Mouse (Mus musculus): ENCODE results near the gene Shtn1.

Shtn1 gene

DNA sequence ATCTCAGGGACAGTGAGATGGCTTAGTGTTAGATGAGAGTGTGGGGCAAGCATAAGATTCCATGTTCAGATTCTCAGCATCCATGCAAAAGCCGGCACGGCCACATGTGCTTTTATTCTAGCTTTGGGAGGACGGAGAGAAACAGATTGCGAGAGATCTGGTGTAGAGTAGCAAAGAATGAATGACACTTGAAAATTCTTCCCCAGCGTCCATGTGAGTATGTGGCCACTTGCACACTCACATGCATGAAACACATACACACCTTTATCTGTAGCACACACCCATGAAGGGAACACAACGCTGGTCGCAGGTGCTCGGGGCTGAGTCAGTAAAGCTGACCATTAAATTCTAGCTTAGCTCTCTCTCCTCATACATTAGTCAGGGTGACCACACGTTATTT lies 24.3 kb downstream of the Shtn1 start:
- no peak for DNase-seq

DNA sequence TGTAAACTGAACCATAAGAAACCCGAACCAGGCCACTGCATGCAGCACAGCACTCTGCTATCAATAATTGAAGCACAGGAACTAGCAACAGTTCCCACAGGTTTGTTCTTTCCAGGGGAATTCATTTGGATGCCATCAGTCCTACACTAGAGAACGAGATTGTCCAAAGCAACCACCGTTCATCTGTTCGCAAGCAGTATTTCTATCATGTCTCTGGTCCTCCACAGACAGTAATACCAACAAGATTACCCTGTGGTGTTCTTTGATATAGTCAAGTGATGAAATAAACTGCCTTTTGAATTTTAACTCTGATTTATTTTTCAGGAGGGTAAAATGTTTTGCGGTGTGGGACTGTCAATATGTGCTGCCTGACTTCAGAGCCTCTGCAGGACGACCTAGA lies 27.0 kb downstream of the Shtn1 start:
- no peak for DNase-seq

DNA sequence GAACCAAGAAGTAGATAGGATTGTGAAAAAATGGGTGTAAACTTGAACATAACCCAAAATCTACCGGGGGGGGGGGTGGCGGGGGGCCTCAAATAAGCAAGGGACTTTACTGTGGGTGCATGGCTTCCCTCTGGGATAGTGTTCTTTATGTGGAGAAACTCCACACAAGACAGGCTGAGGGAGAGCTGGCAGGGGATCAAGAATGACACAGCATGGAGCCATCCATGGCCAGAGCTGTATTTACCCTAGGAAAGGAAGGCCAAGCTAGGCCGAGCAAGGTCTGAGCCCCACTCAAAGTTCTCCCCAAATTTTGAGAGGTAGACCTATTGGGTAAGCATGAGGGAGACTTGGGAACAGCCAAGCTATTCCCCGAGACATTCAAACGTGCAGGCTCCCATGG lies 28.4 kb downstream of the Shtn1 start:
- DNase-seq, result no peak

DNA sequence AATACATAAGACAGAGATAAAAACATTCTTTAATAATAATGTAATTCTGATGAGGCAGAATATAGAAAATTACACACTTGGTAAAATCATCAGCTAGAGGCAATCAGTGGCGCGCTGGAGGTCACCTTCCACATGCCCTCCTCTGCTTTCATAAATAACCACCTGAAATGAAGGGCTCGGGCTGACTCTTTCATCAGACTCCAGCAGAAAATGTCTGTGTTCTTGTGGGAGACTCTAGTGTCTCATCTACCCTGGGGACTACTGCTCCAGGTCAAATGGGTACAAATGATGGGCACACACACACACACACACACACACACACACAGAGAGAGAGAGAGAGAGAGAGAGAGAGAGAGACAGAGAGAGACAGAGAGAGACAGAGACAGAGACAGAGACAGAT lies 34.8 kb downstream of the Shtn1 start:
- no peak for DNase-seq

DNA sequence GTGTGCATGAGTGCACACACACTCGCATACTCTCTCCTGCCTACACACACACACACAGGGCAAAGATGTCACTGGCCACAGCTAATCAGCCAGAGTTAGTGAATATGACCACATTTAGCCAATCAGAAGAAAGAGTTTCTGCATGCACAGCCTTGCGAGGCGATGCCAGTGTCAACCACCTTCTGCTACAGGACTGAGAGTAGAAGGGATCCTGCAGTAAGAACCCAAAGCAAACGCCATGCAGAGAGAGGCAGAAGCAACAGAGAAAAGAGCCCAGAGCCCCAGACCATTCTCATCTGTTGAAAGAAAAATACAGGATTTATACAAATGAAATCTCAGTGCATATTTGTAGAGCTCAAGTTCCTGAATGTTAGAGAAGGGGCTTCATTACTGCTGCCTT lies 37.1 kb downstream of the Shtn1 start:
- DNase-seq, result no peak

DNA sequence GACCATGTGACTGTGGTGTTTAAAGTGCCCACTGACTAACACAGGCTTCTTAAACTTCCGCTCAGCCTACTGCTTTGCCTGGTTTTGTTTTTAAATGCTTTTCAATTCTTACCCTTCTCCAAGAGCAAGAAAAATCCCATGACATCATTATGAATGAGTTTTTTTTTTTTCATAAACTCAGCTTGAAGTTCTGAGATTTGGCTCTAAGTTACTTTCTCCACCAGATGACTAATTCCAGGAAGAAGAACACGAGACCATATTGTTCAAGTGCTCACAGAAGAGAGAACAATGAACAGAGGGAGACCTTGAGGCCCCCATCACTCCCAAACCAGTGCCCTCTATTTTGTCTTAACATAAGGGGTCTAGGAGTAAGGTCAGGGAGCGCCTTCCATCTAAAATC lies 39.1 kb downstream of the Shtn1 start:
- no peak for DNase-seq

DNA sequence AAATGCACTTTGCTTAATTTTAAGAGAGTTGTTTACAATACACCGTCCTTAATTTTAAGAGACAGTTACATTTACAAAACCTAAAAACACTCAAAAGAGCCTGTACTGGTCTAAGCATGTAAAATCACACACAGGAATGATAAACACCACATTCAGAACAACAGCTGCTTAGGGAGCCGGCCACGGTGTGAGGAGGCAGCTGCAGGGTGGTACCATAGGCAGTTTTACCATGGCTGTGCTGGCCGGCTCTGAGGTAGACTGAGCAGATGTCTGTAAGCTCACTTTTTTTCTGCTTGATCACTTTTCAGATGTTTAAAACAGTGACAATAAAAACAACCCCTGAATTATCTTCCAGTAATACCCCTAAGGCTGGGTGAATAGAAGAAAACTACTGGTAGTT lies 42.7 kb downstream of the Shtn1 start:
- no peak for DNase-seq

DNA sequence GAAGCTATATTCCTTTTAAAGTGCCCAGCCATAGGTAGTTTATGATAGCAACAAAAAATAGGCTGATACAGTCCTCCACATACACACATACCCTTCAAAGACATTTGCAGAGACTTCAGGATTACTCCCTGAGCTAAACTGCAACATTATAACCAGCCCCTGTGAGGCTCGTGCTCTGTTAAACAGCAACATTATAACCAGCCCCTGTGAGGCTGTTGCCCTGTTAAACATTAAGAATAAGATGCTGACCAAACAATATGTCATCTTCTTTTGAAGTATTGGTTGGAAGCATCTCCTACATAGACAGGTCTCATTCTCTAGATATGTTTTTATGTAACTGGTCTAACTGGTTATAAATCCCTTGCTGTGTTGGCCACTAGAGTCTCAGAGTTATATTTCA lies 45.7 kb downstream of the Shtn1 start:
- no peak for DNase-seq

DNA sequence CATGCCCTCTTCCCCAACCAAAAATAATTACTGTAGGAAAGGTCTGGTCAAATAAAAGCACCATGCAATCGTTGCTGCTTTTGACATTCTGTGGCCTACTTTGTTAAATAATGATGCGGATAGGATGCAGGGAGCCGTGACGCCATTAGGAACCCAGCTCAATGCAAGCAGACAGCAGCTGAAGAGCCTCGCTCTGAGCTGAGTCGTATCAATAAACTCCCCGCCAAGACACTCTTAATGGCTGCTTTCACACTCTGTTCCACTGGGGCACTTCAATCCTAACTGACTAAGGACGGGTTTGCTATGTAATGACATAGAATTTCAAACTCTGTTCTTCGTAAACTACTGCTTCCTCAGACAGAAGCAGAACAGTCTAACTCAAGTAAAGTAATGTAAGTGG lies 46.9 kb downstream of the Shtn1 start:
- no peak for DNase-seq

DNA sequence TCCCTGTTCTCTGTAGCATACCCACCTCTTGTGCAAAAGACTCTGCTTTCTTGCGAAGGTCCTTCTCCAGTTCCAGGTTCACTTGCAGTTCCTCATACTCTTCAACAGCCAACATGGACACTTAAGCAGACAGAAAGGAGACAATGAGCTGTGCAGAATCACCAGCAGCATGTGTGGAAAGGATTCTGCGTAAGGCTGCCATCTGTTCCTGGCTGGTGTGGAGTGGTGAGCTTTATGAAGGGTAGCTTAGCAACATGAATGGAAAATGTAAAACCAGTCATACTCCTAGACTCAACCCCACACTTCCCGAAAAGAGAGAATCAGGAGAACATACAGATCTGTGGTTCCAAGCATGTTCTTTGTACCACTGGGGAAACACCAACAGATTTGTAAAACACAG lies 47.8 kb downstream of the Shtn1 start:
- DNase-seq, result no peak

DNA sequence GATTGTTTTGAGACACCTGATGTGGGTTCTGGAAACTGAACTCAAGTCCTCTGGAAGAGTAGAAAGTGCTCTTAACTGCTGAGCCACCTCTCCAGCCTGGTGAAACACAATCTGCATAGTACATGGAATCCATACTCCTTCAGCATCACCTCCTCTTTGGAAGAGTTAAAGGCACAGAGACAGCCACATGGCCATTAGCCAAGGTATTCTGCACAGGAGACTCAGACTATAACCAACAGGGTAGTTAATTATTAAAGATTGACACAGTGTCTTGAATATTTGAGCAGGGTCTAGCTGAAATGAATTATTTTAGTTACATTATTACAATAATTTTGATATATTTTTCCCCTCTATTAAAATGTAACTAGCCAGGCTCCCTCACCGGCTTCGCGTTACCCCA lies 52.0 kb downstream of the Shtn1 start:
- DNase-seq, result no peak

DNA sequence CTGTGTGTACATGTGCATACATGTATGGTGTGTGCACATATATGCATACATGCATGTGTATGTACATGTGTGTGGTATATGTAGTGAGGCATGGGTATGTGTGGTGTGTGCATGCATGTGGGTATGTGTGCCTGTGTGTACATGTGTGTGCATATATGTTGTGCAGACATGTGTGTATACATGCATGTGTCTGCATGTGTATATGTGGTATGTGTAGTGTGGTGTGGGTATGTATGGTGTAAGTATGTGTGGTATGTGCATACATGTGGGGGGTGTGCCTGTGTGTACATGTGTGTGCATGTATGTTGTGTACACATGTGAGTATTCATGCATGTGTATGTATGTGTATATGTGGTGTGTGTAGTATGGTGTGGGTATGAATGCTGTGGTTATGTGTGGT lies 54.3 kb downstream of the Shtn1 start:
- DNase-seq, result no peak

DNA sequence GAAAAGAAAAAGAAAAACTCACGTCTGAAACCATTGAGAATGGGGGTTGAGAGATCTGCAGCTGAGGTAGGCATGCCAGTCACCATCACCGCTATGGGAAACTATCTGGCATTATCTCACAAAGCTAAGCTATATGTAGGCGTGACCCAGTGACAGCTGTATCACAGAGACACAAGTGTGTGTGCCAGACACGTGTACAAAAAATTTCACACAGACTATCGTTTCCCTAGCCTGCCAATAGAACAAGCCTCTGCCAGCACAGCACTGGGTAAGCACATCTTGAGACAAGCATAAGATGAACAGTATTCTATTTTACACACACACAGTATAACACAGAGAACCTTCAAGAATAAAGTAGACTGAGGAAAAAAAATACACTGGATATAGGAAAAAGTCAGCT lies 65.1 kb downstream of the Shtn1 start:
- no peak for DNase-seq

DNA sequence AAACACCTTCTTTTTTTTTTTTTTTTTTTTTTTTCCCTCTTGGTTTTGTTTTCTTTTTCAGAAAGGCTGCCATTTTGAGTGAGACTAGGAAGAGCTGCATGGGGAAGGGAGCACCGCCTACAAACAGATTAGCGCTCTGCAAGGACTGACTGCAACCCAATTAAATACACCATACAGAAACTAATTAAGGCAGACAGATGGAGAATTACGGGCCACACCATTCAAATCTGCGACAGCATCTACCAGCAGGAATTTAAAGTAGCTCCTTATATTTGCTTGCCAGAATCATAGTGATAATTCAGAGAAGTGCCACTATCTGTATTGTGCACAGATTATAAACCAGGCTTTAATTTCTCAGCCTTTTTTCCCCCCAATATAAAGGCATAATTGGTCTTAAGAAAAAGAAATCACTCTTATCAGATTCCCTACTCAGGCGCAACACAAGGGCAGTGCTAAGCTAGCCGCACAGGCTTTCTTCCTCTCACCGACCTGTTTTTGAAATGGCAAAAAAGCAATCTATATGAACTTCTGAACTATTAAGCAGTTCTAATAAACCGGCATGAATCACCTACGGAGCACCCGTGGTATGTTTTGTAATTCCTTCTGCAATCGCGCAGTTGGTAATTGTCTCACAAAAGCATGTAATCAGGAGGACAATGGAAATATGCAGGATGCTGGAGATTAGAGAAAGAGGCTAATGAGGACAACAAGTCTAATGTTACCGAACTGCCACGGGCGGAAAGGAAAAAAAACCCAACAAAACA lies 69.1 kb downstream of the Shtn1 start:
- DNase-seq, result no peak

DNA sequence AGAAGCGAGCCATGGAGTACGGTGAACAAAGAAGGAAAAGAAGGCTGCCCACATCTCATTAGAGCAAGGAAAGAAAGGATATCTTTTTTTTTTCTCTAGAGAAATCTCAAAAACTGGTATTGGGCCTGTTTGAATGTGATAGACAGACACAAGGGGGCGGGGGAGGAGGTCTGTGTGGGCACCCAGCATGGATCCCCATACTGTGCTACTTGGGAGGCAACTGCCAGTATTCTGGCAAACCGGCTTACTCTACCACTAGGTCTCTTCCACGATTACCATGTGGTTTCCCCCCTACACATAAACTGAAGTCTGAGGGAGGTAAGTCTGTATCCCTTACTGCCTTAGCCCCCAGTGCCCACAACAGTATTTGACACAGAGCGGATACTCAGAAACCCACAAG lies 73.1 kb downstream of the Shtn1 start:
- no peak for DNase-seq

DNA sequence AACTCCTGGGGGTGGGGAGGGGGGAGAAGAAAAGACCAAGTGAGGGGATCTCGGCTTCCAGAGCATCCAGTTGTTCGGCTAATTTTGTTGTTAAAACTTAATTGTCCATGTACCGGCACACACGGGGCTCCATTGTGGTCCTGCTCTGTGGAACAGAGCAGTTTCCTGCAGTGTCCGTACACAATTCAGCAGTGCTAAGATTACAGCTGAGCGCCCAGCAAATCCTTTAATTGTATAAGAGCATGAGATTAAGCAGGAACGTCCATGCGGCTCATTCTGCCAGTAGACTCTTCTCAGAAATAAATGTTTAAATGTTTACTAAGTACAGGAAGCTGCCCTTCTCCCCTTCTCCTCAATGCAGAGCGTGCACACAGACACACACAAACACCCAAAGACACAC lies 94.3 kb downstream of the Shtn1 start:
- DNase-seq, result no peak

DNA sequence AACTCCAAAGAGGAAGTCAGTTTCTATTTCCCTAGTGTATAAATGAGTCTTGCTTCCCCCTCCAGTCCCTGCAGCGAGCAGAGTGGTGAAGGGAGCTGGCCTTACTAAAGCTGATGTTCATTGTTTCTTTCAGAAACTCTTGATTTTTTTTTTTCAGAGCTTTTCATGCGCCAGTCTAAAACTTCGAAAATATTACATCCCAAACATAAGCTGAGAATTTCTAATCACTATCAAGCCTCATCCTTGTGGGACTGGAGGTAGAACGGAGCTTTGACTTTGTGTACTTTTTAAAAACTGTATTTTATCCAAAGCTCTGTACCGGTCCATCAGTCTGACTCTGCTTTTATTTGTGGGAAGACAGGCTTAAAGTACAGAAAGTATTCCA lies 95.9 kb downstream of the Shtn1 start:
- DNase-seq, result no peak

DNA sequence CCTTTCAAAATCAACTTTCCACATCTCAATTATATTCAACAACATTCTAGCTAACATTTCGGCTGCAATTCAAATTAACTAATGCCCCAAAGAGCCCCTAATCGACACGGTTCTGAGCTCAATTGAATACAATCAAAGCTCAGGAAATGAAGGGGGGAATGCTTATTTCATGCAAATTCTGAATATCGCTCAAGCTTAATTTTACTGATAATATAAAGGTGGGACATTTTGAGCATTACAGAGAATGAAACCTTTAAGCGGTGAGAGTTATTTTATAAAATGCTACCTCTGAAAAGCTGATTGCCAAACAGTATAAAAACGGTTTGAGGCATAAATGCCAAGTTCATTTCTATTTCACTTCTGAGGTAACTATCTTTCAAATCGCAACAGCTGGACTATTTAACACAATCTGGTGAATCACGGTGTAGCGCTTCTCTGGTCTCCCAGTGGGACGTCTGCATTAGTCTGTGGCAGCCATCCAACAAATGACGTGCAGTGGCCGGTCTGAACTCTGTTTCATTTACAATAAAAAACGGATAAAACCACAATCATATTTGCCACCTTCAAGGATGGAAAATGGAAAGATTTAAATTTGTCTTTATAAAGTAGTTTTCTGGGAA lies 96.4 kb downstream of the Shtn1 start:
- DNase-seq, result peak; percentile 52 to 53

DNA sequence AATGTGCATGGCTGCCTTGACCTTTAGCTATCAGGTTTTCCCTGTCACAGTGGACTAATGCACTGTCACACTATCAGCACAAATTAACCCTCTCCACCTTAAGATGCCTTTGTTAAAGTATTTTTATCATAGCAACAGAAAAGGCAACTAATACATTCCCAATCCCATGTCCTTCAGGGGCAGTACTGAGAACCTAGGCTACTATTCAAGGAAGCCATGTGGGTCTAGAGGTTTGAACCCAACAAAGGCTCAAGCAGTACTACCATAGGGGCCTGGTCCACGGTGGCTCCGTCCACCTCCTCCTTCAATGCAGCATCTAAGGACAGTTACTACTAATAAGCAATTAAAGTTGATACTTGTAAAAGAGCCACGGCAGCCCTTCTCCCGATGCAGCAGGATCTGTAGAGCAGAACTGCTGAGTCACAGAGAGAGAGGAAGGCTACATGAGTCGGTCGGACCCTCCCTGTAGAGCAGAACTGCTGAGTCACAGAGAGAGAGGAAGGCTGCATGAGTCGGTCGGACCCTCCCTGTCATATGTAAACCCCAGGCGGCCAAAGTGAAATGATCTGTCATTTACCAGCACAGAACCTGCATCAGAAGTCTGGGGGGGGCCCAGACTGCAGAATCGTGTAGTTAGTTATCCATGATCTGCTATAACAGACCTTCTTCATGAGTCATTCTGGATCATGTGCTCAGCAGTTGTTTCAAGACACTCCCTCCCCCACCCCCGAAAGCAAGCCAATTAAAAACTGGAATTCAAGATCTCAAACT lies 97.3 kb downstream of the Shtn1 start:
- peak in 1 of 2 experiments; percentile 5 for DNase-seq

DNA sequence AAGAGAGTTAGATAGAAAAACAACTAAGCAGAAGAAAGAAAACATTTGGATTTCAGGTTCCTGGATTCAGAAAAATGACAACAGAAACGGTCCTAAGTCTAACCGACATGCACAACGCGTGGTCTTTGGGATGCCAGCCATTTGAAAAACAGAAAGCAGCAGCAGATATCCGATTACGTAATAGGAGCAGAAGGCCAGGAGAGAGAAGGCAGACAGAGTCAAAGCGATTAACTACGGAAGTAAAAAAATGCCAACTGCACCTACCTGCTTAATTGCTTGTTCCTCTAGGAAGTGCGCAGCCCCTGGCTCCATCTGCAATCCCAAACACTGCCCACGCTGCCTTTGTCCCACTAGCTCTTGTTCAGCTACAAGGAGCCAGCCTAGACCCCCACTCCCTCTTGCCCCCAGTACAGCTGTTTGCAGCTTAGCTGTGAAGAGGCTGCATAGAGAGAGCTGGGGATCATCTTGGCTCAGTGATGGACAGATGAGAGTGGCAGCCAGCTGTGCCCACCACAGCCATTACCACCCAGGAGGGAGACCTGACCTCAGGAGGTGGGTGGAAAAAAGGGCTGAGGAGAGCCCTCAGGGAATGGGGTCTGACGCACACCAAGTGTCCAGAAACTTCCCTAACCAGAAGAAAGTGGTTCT lies 100.6 kb downstream of the Shtn1 start:
- no peak for DNase-seq

DNA sequence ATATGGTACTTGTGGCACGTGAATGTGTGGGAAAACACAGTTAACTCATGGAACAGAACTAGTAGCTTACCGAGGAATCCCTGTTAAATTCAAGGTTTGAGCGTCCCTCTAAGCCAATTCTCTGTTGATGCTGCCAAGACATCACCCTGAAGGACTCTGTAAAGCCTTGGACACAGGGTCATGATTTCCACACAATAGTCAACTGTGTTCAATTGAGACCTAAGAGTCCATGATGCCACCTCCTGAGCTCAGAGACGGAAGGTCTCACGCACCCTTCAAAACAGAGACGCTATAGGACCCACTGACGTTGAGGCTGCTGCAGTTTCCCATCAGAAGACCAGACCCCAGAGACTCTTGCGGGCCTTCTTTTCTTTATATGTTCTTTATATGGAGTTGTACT lies 101.8 kb downstream of the Shtn1 start:
- DNase-seq, result no peak

DNA sequence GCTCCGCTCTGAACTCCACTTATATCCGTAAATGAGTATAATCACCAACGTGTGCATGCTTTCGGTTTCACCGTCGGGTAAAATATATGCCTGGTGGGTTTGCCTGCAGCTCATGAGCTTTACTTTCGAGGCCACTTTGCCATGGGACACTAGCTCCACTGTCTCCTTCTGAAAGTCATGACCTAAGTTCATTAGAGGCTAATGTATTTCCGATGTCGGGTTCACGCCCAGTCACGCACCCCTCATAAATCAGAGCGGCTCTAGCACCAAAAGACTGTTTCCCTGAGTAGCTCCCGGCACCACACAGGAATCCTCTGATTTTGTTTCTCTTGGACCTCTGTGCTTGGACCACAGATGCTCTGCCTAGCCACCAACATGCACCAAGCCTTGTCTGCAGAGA lies 105.1 kb downstream of the Shtn1 start:
- peak in 1 of 2 experiments; percentile 27 for DNase-seq

DNA sequence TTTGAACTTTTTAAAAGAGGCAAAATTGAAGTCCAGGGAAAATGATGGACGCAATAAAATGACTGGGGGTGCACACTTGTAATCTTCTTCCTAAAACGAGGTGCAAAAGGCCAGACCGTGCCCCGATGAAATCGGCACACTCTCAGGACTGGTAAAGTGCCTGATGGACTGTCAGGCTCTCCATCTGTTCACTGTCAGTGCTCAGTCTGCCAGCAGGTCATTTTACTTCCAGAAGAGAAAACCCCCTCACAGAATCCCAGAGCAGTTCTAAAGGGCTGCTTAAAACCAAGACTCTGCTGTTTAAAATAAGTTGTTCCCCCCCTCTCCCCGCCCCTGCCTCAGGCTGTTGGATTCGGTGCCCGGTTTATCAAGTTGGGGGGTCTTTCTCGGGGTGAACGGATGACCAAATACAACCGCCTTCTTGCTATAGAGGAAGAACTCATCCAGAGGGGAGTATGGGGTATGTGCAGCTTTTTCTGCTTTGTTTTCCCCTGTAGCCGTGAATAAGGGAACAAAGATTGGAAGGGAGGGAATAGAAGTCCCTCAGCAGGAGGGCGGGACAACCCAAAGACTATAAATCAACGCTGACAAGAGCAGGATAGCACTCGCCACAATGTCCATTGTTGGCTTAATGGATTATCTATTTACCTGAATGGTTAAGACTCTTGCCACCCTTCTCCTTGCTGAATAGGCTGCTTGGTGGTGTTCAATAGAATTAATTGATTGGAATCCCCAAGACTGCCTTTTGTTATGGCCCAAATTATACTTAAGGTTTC lies 107.0 kb downstream of the Shtn1 start:
- peak; percentile 20 to 33 for DNase-seq
